Mouse (Mus musculus) heart, postnatal 25 days (tissue): ENCODE results near the gene Wbp11. TPM values are rescaled to one million over a fixed set of nuclear protein-coding genes. Genes with fewer than 3 reads are reported as not detected.

Experiments used
- DNase-seq: peaks from one replicate; pipeline ENCODE4 v3.0.0; 2022; ENCODE audit warnings: low spot score
- intact Hi-C: fragments of 180-260 bp; cut with DNase I; formaldehyde crosslinking; loops from one replicate; pipeline ENCODE4 v1.15.1; 2025
- total RNA-seq, 2 experiments: library from RNA; stranded (reverse); gene quantifications; 2 replicates each; pipeline ENCODE4 v1.2.3; 2021

The Wbp11 gene
- total RNA-seq = 10 to 100 TPM; 57.0 to 63.3 TPM

GRCm38 (mm10) chr6:136827881-136828561, at the start of gene Wbp11:
Wbp11 (minus strand) TSS chr6:136828233.
- intact Hi-C loops = loop anchor here (1.0 kb wide), 1 partner anchor 24 kb away; the partner anchor contains the start of gene Hist4h4
- DNase-seq = peak; percentile 94

GRCm38 (mm10) chr6:136875670-136876069, 47.6 kb upstream of the Wbp11 start, which contains the start of gene Mgp:
Mgp (minus strand) TSS chr6:136875823.
- peak; percentile 69 for DNase-seq
- intact Hi-C loops = no loop called here

- intact Hi-C loops = no loop called here
These were observed 46.6 kb upstream of the Wbp11 start for GRCm38 (mm10) chr6:136874599-136874998.

GRCm38 (mm10) chr6:136868921-136869320, 40.9 kb upstream of the Wbp11 start:
- intact Hi-C loops = no loop called here

More at GRCm38 (mm10) chr6:136874599-136874998, 46.6 kb upstream of the Wbp11 start:
- no peak for DNase-seq

GRCm38 (mm10) chr6:136866150-136866549, 38.1 kb upstream of the Wbp11 start:
- no peak for DNase-seq
- intact Hi-C loops = no loop called here

More at GRCm38 (mm10) chr6:136868921-136869320, 40.9 kb upstream of the Wbp11 start:
- no peak for DNase-seq

GRCm38 (mm10) chr6:136865360-136865759, 37.3 kb upstream of the Wbp11 start:
- no peak for DNase-seq
- intact Hi-C loops = no loop called here

DNA sequence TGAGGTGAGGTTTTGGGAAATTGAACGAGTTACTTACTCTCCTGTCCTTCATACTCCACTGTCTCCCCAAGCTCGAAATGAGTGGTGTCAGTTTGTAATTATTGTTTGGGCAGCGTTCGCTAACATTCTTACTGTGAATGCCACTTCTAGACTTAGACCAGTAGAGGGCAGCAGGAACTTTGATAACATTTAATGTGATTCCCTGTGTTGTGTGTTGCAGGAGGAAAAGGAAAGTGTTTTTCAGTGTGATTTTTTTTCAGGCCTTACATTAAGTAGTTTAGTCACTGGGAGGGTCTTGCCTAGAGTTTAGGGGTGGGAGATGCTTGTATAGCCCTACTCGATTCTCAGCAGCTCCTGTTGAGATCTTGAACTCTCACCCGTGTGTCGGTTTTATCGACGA, 33.0 kb upstream of the Wbp11 start:
- DNase-seq = no peak
- intact Hi-C loops = loop anchor here (1.0 to 5.0 kb wide), 3 partner anchors 59 to 121 kb away; no protein-coding TSS in a partner anchor

DNA sequence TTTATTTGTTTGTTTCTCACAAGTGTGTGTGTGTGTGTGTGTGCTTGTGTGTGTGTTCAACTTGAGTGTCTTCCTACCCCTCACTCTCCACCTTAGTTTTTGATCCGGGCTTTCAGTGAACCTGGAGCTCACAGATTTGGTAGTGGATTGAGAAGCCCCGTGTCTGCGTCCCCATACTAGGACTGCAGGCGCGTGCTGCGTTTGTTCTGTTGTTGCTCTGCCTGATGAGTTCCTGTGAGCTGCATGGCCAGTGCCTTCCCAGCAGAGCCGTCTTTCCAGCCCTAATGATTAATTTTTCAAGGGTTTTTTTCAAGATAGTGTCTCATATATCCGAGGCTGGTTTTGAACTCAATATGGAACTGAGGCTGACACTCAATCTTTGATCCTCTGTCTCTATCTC, 30.4 kb upstream of the Wbp11 start:
- intact Hi-C loops = no loop called here
- no peak for DNase-seq

- peak; percentile 40 for DNase-seq
These were observed 29.8 kb upstream of the Wbp11 start for GRCm38 (mm10) chr6:136857873-136858260.

GRCm38 (mm10) chr6:136857186-136857872, 29.3 kb upstream of the Wbp11 start, which contains the start of gene Art4:
Art4 (minus strand) TSS chr6:136857733.
- intact Hi-C loops = no loop called here
- DNase-seq = peak; percentile 12

More at GRCm38 (mm10) chr6:136857873-136858260, 29.8 kb upstream of the Wbp11 start:
- intact Hi-C loops = no loop called here

DNA sequence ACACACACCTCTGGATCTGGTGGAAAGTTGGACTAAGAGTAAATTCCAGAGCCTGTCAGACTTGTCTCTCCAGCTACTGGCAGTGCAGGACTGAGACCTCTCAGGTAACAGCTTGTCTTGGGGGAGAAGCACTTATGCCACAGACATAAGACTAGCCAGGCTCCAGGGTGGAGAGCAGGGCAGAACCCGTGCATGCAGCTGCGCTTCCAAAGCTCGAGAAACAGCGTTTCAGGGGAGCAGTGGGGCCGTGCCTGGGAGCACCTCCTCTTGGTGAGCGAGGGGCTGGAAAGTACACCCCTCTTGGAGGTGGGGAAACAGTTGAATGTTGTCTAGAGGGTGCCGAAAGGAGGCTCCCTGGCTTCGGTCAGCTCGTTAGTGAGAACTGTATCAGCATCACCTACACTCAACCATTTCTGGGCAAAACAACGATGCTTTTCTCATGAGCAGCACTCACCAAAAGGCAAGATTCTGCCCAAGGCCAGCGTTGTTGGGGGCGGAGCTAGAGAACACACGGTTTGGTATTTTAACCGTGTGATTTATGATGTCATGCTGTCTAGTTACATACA, 28.1 kb upstream of the Wbp11 start:
- intact Hi-C loops = no loop called here
- no peak for DNase-seq

DNA sequence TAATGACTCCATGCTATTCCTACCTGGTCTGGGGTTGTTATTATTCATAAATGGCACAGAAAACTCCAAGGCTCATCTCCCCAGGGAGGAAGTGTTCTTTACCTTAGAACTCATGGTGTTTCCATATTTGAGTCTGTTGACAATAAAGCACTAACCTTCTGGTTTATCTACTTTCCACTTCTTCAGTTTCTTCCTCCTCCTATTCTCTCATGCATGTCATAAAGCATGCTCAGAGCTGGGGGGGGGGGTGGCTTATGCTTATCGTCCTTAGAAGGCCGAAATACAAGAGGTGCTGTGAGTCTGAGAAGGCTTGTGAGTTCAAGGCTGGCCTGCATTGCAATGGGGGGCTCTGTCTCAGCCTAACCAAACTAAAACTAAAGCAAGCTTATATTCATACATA, 27.1 kb upstream of the Wbp11 start:
- intact Hi-C loops = no loop called here
- DNase-seq = no peak

- DNase-seq = no peak
- intact Hi-C loops = no loop called here
These were observed 26.3 kb upstream of the Wbp11 start for GRCm38 (mm10) chr6:136854361-136854781.

- no peak for DNase-seq
- intact Hi-C loops = no loop called here
These were observed 24.7 kb upstream of the Wbp11 start for GRCm38 (mm10) chr6:136852762-136853161.

GRCm38 (mm10) chr6:136852348-136852747, 24.3 kb upstream of the Wbp11 start:
- DNase-seq = no peak
- intact Hi-C loops = no loop called here

- intact Hi-C loops = no loop called here
- no peak for DNase-seq
These were observed 22.2 kb upstream of the Wbp11 start for GRCm38 (mm10) chr6:136850267-136850666.

- no peak for DNase-seq
- intact Hi-C loops = no loop called here
These were observed 20.9 kb upstream of the Wbp11 start for GRCm38 (mm10) chr6:136848971-136849370.

GRCm38 (mm10) chr6:136848399-136848798, 20.4 kb upstream of the Wbp11 start:
- intact Hi-C loops = no loop called here
- no peak for DNase-seq

DNA sequence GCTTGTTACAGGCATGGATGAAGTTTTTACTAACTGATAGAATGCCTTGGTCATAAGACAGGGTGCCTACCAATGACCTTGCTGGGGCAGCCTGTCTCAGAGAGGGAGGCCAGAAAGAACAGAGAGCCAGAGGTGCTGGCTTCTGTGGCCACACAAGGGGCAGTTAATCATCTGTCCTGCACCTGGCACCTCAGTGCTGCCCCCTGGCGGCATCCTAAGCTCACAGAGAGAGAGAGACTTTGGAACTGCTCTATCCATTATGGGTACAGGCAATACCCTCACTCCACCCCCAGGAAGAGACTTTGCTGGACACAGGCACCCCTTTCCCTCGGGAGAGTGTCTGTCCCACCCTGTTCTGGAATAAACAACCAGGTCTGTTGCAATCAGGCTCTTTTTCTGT, 19.8 kb upstream of the Wbp11 start:
- intact Hi-C loops = no loop called here
- peak; percentile 20 for DNase-seq

DNA sequence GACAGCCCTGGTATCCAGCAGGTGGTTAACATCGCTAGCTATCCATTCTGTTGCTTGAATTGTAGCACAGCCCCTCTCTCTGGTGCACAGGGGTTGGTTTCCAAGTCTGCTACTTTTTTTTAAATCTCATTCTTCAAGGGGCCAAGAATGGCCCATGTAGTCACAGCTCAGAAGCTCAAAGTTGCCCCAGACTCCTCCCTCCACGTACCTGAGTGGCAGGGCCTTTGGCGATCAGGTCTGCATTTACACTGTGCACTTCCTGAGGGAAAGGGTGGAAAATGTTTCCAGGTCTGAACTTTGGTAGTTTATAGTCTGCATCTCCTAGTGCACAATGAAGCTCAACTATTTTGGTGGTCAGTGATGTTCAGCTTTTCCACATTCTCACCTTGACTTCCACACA, 19.2 kb upstream of the Wbp11 start:
- no peak for DNase-seq
- intact Hi-C loops = no loop called here
